Mouse (Mus musculus): ENCODE measurements around the gene Eprs. TPM values are rescaled to one million over a fixed set of nuclear protein-coding genes. Genes with fewer than 3 reads are reported as not detected.

The Eprs gene
- polyA plus RNA-seq, 1 experiment from 2014 or later: 76.7 TPM

DNA sequence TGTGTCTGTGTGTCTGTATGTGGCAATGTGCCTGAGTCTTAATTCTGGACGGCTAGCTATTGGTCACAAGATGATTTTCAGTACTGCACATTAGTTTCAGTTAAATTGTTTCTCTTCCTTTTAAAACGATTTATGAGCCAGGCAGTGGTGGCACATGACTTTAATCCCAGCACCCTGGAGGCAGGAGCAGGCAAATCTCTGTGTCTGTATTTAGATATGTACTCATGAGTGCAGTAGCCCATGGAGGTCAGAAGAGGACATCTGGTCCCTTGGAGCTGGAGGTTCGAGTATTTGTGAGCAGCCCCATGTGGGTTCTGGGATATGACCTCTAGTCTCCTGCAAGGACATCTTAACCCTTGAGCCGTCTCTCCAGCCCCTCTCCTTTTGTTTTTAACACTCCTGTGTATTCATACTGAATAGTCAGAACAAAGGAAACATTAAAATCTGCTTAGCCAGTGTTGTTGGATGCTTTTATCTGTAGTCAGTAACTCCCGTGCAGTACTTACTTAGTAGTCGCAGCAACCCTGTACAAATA lies 27.5 kb upstream of the Eprs start:
- H3K36me3 ChIP-seq (replicated peaks): no peaks in the 10 kb centered on the region
- peaks cover 28% of the 10 kb centered on the region for H3K4me1 ChIP-seq (replicated peaks)
- ATAC-seq (ENCODE audit: insufficient read depth): no peak
- no peaks in the 10 kb centered on the region for H3K9me3 ChIP-seq (replicated peaks)
- H3K9ac ChIP-seq: no peak overlapping the region
- H3K4me2 ChIP-seq: no peak overlapping the region
- 66% methylated on average over 6 of the region's 6 CpGs for WGBS (ENCODE audit: insufficient replicate concordance)
- H3K4me3 ChIP-seq (replicated peaks): no peak overlapping the region
- no peak overlapping the region for H3K27ac ChIP-seq (replicated peaks)
- no peaks in the 10 kb centered on the region for H3K27me3 ChIP-seq

DNA sequence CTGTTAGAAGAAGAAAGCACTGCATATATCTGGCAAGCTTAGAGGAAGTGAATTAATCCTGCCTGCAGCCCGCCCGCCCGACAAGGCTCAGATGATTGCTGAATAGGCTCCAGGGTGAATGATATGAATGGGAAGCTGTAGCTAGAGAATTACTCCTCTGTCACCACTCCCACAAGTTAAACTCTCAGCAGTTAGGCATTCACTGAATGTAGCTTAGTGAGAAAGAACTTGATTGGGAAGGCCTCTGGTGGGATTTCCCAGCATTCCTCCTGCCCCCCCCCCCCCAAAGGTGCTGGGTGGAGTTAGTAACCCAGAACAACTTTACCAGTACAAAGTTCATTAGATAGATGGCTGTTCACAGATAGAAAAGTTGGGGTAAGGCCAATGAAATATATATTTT lies 26.3 kb upstream of the Eprs start:
- no peak for ATAC-seq (ENCODE audit: insufficient read depth)
- Histone ChIP-seq H3K4me2 (no peak overlapping the region), H3K4me3 (replicated peaks) (no peak overlapping the region), H3K9me3 (replicated peaks) (no peaks in the 10 kb centered on the region), H3K27ac (replicated peaks) (no peak overlapping the region), H3K36me3 (replicated peaks) (no peaks in the 10 kb centered on the region; the same call in 1 of the 2 replicates), H3K4me1 (replicated peaks) (peaks cover 24% of the 10 kb centered on the region), H3K9ac (no peak overlapping the region), H3K27me3 (no peaks in the 10 kb centered on the region)
- WGBS (ENCODE audit: insufficient replicate concordance): 67% methylated on average over 3 of the region's 3 CpGs

DNA sequence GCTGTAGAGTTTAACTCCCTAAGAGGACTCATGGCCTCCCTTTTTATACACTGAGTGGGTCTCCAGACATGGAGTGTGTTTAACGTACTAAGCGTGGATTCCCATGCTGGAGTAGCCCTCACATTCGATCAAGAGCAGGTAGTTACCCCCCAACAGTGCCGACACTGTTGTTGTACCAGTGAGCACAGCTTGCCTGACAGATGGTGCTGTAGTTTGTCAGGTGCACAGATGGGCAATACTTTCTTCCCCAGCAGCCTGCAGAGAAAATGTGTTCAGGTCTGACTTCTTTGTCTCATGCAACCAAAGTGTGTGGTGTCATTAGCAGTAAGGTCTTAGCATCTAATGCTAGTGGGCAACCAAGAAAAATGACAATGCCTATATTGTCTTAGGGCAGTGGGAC lies 20.4 kb upstream of the Eprs start:
- Histone ChIP-seq H3K4me2 (no peak overlapping the region), H3K4me1 (replicated peaks) (no peaks in the 10 kb centered on the region), H3K27ac (replicated peaks) (no peak overlapping the region), H3K9me3 (replicated peaks) (no peaks in the 10 kb centered on the region), H3K9ac (no peak overlapping the region), H3K4me3 (replicated peaks) (no peak overlapping the region), H3K27me3 (no peaks in the 10 kb centered on the region), H3K36me3 (replicated peaks) (no peaks in the 10 kb centered on the region; the same call in 1 of the 2 replicates)
- ATAC-seq (ENCODE audit: insufficient read depth): no peak
- WGBS (ENCODE audit: insufficient replicate concordance): 82% methylated on average over 4 of the region's 4 CpGs

DNA sequence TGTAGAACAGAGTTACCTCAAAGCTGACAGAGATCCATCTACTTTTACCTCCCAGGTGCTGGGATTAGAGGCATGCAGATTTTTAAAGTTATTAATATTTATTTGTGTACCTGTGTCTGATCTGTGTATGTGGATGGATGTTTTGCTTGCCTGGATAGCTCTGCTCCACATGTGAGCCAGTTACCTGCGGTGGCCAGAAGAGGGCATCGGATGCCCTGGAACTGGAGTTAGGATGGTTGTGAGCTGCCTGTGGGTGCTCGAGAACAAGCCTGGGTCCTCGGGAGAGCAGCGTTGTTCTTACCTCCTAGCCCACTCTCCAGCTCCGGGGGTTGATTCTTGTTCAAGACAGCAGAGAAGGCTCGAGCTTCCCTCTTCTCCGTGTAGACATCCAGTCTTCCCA lies 19.4 kb upstream of the Eprs start:
- no peak for ATAC-seq (ENCODE audit: insufficient read depth)
- no peak overlapping the region for H3K4me2 ChIP-seq
- H3K27me3 ChIP-seq: no peaks in the 10 kb centered on the region
- H3K9ac ChIP-seq: no peak overlapping the region
- H3K4me1 ChIP-seq (replicated peaks): no peaks in the 10 kb centered on the region
- 74% methylated on average over 8 of the region's 8 CpGs for WGBS (ENCODE audit: insufficient replicate concordance)
- H3K36me3 ChIP-seq (replicated peaks): no peaks in the 10 kb centered on the region; the same call in 1 of the 2 replicates
- no peaks in the 10 kb centered on the region for H3K9me3 ChIP-seq (replicated peaks)
- H3K27ac ChIP-seq (replicated peaks): no peak overlapping the region
- no peak overlapping the region for H3K4me3 ChIP-seq (replicated peaks)

- no peaks in the 10 kb centered on the region for H3K9me3 ChIP-seq (replicated peaks)
- H3K9ac ChIP-seq: no peak overlapping the region
- no peaks in the 10 kb centered on the region for H3K4me1 ChIP-seq (replicated peaks)
- WGBS (ENCODE audit: insufficient replicate concordance): 63% methylated on average over 10 of the region's 10 CpGs
- no peak for ATAC-seq (ENCODE audit: insufficient read depth)
- H3K4me3 ChIP-seq (replicated peaks): no peak overlapping the region
- peaks cover 3% of the 10 kb centered on the region; the same call in 1 of the 2 replicates for H3K36me3 ChIP-seq (replicated peaks)
- no peak overlapping the region for H3K27ac ChIP-seq (replicated peaks)
- H3K27me3 ChIP-seq: no peaks in the 10 kb centered on the region
- H3K4me2 ChIP-seq: no peak overlapping the region
These were observed 16.7 kb upstream of the Eprs start for GRCm38 (mm10) chr1:185346188-185346587.

DNA sequence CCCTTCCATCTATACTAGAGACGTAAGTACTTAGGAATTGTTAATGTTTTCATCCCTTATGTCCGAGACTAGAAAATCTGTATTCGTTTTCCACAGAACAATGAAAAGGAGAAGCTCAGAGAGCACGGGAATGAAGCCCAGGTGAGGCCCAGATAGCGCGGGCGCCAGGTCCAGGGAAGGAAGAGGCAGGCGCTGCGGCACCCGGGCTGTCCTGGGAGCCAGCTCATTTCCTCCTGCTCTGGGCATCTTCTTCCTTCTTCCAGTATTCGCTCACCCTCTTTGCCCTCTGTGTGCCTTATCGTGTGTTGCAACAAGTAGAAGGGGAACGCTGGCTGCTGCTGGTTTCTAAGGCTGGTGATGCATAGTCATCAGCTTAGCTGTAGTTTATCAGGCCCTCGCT lies 13.1 kb upstream of the Eprs start:
- Histone ChIP-seq H3K36me3 (replicated peaks) (peaks cover 12% of the 10 kb centered on the region; the same call in 1 of the 2 replicates), H3K9ac (no peak overlapping the region), H3K27me3 (no peaks in the 10 kb centered on the region), H3K4me1 (replicated peaks) (no peaks in the 10 kb centered on the region), H3K4me2 (no peak overlapping the region), H3K27ac (replicated peaks) (no peak overlapping the region), H3K4me3 (replicated peaks) (no peak overlapping the region), H3K9me3 (replicated peaks) (no peaks in the 10 kb centered on the region)
- WGBS (ENCODE audit: insufficient replicate concordance): 80% methylated on average over 14 of the region's 14 CpGs
- ATAC-seq (ENCODE audit: insufficient read depth): no peak

GRCm38 (mm10) chr1:185350611-185351010 lies 12.2 kb upstream of the Eprs start:
- Histone ChIP-seq H3K9ac (no peak overlapping the region), H3K4me1 (replicated peaks) (no peaks in the 10 kb centered on the region), H3K36me3 (replicated peaks) (0 out of 2 replicates have a peak, but pooled peaks cover 12% of the 10 kb centered on the region), H3K4me3 (replicated peaks) (no peak overlapping the region), H3K4me2 (no peak overlapping the region), H3K27ac (replicated peaks) (no peak overlapping the region), H3K27me3 (no peaks in the 10 kb centered on the region), H3K9me3 (replicated peaks) (no peaks in the 10 kb centered on the region)
- 71% methylated on average over 4 of the region's 4 CpGs for WGBS (ENCODE audit: insufficient replicate concordance)
- no peak for ATAC-seq (ENCODE audit: insufficient read depth)

DNA sequence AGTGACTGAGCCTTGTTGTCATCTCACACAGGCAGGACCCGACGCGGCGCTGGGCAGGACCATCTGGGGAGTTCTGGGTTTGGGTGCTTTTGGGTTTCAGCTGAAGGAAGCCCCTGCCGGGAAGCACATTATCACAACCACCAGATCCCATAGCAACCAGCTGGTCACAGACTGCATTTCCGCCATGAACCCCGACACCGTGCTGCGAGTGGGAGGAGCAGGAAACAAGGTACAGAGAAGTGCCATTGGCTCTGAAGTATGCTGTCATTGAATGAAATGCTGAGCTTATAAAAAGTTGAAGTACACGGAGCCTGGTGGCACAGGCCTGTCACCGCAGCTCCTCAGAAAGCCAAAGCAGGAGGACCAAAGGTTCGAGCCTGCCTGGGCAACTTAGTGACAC lies 10.7 kb upstream of the Eprs start:
- no peak overlapping the region for H3K27ac ChIP-seq (replicated peaks)
- H3K36me3 ChIP-seq (replicated peaks): 0 out of 2 replicates have a peak, but pooled peaks cover 12% of the 10 kb centered on the region
- no peak for ATAC-seq (ENCODE audit: insufficient read depth)
- H3K27me3 ChIP-seq: no peaks in the 10 kb centered on the region
- no peaks in the 10 kb centered on the region for H3K4me1 ChIP-seq (replicated peaks)
- H3K9me3 ChIP-seq (replicated peaks): no peaks in the 10 kb centered on the region
- 70% methylated on average over 12 of the region's 12 CpGs for WGBS (ENCODE audit: insufficient replicate concordance)
- no peak overlapping the region for H3K4me3 ChIP-seq (replicated peaks)
- 0 out of 2 replicates have a peak overlapping the region, but pooled peaks have one; percentile 10 for H3K4me2 ChIP-seq
- no peak overlapping the region for H3K9ac ChIP-seq

- Histone ChIP-seq H3K27me3 (no peaks in the 10 kb centered on the region), H3K4me3 (replicated peaks) (no peak overlapping the region), H3K9me3 (replicated peaks) (no peaks in the 10 kb centered on the region), H3K36me3 (replicated peaks) (0 out of 2 replicates have a peak, but pooled peaks cover 12% of the 10 kb centered on the region), H3K4me1 (replicated peaks) (no peaks in the 10 kb centered on the region), H3K9ac (no peak overlapping the region), H3K4me2 (no peak overlapping the region), H3K27ac (replicated peaks) (no peak overlapping the region)
- 74% methylated on average over 8 of the region's 8 CpGs for WGBS (ENCODE audit: insufficient replicate concordance)
- no peak for ATAC-seq (ENCODE audit: insufficient read depth)
These were observed 9.5 kb upstream of the Eprs start for GRCm38 (mm10) chr1:185353351-185353750.

DNA sequence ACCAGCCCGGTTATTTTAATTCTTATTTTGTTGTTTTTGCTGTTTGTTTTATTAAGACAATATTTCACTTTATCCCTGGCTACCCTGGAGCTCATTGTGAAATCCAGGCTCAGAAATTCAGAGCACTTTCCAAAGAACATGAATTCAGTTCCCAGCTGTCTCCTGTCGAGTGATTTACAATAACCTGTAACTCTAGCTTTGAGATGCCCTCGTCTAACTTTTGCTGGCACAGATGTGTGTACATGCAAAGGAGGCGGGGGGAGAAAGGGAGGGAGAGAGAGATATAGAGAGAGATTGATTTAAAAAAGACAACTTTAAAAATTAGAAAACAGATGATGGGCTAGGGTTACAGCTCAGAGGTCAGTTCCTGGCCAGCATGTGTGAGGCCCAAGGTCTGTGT lies 8.1 kb upstream of the Eprs start:
- no peak overlapping the region for H3K4me3 ChIP-seq (replicated peaks)
- no peaks in the 10 kb centered on the region for H3K9me3 ChIP-seq (replicated peaks)
- H3K27ac ChIP-seq (replicated peaks): no peak overlapping the region
- H3K4me2 ChIP-seq: no peak overlapping the region
- no peaks in the 10 kb centered on the region for H3K27me3 ChIP-seq
- WGBS (ENCODE audit: insufficient replicate concordance): 79% methylated on average over 4 of the region's 4 CpGs
- 0 out of 2 replicates have a peak, but pooled peaks cover 12% of the 10 kb centered on the region for H3K36me3 ChIP-seq (replicated peaks)
- no peaks in the 10 kb centered on the region for H3K4me1 ChIP-seq (replicated peaks)
- no peak overlapping the region for H3K9ac ChIP-seq
- no peak for ATAC-seq (ENCODE audit: insufficient read depth)

DNA sequence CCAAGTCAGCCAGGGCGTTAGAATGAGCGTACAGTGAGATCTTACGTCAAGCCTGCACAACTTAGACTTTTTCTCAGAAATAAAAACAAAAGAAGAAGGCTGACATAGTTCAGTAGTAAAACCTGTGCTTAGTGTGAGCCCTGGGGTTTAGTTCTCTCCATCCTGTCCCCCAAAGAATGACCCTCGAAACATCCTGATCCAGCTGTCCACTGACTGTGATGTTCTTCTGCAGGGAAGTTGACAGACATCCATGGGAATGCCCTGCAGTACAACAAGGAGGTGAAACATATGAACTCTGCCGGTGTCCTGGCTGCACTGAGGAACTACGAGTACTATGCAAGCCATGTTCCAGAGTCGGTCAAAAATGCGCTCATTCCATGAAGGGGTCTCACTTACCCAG lies 6.6 kb upstream of the Eprs start:
- ATAC-seq (ENCODE audit: insufficient read depth): no peak
- Histone ChIP-seq H3K36me3 (replicated peaks) (0 out of 2 replicates have a peak, but pooled peaks cover 9% of the 10 kb centered on the region), H3K27me3 (no peaks in the 10 kb centered on the region), H3K27ac (replicated peaks) (no peak overlapping the region), H3K4me2 (no peak overlapping the region), H3K4me3 (replicated peaks) (no peak overlapping the region), H3K9ac (no peak overlapping the region), H3K9me3 (replicated peaks) (no peaks in the 10 kb centered on the region), H3K4me1 (replicated peaks) (no peaks in the 10 kb centered on the region)
- WGBS (ENCODE audit: insufficient replicate concordance): 79% methylated on average over 8 of the region's 8 CpGs

DNA sequence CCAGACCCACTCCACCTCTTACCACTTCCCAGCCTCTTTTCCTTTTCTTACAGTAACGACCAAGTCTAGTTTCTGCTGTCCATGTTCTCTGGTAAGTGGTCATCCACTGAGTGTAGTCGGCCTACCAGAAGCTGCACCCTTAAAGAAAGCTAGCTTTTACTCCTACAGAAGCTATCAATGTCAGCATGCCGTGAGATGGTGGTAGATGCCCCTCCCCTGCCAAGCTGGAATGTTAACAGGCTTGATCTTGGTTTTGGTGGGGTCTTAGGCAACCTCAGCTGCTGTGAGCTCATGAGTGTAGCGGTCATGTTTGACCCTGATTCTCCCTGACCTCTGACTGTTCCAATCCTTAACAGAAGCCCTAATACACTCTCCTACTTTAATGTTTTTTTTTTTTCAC lies 4.6 kb upstream of the Eprs start:
- H3K9me3 ChIP-seq (replicated peaks): no peaks in the 10 kb centered on the region
- no peak overlapping the region for H3K4me2 ChIP-seq
- H3K4me3 ChIP-seq (replicated peaks): no peak overlapping the region
- no peak overlapping the region for H3K27ac ChIP-seq (replicated peaks)
- peaks cover 11% of the 10 kb centered on the region for H3K4me1 ChIP-seq (replicated peaks)
- H3K27me3 ChIP-seq: no peaks in the 10 kb centered on the region
- H3K9ac ChIP-seq: no peak overlapping the region
- WGBS (ENCODE audit: insufficient replicate concordance): 66% methylated on average over 4 of the region's 4 CpGs
- no peak for ATAC-seq (ENCODE audit: insufficient read depth)
- 0 out of 2 replicates have a peak, but pooled peaks cover 2% of the 10 kb centered on the region for H3K36me3 ChIP-seq (replicated peaks)

Measured in liver, embryonic 15.5 days (tissue).